Mouse (Mus musculus) olfactory bulb, adult 2 months (tissue): ENCODE results near the gene Wdr18.

Experiments
- CTCF ChIP-seq: fragments of 200-500 bp; IDR thresholded peaks from 2 replicates; pipeline ENCODE4 v1.5.1; 2012; ENCODE audit warnings: low read depth, mild to moderate bottlenecking, low read length, moderate library complexity; ENCODE audit not compliant: insufficient read depth
- POLR2A ChIP-seq: fragments of 200-500 bp; IDR thresholded peaks from 2 replicates; pipeline ENCODE4 v1.6.1; 2012; ENCODE audit warnings: mild to moderate bottlenecking, low read depth, low read length, moderate library complexity; ENCODE audit not compliant: insufficient read depth

DNA sequence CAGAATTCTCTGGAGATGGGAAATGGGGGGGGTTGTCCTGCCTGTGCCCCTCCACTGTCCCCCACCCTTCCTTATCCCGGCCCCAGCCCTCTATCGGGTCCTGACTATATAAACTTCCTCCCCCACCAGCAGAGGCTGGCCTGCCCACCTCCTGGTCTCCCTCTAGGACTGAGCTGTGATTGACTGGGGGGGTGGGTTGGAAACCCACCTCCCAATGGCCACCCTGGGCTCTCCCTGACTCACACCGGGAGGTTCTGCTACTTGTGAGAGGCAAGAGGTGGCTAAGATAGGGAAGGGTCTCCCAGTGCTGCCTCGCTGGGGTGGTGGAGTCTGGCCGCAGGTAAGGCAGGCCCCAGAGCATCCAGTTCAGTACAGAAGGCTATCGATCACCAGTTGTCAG is 12.4 kb upstream of the Wdr18 start:
- TF ChIP-seq CTCF (no peak), POLR2A (no peak)
